Mouse (Mus musculus) heart, adult 8-10 months (tissue): ENCODE data around the gene Isl1. TPM values are rescaled to one million over a fixed set of nuclear protein-coding genes. Genes with fewer than 3 reads are reported as not detected.

Experiments used
- DNase-seq: peaks from one replicate; pipeline ENCODE4 v3.0.0; 2022; ENCODE audit warnings: low spot score
- total RNA-seq, 4 experiments: library from RNA; stranded (reverse); gene quantifications; 2 replicates each; pipeline ENCODE4 v1.2.4; 2022

The Isl1 gene
- under 1 TPM in 1 of 4 experiments, not detected in 3; 0.16 TPM for total RNA-seq

- DNase-seq = peak; percentile 3
These were observed at the start of gene Isl1 for GRCm38 (mm10) chr13:116309584-116310462. TSS of gene Isl1 (minus strand) at chr13:116309689.

GRCm38 (mm10) chr13:116335763-116336162 lies 26.3 kb upstream of the Isl1 start:
- no peak for DNase-seq

GRCm38 (mm10) chr13:116313636-116314530 lies 4.4 kb upstream of the Isl1 start:
- no peak for DNase-seq

GRCm38 (mm10) chr13:116311871-116312720 lies 2.6 kb upstream of the Isl1 start:
- DNase-seq = no peak

- DNase-seq = no peak
These were observed 1.5 kb upstream of the Isl1 start for GRCm38 (mm10) chr13:116311011-116311410.

GRCm38 (mm10) chr13:116310463-116310765 lies 925 bp upstream of the Isl1 start:
- no peak for DNase-seq

- DNase-seq = no peak
These were observed 431 bp downstream of the Isl1 start for GRCm38 (mm10) chr13:116308933-116309583.

- no peak for DNase-seq
These were observed 1.2 kb downstream of the Isl1 start for GRCm38 (mm10) chr13:116308121-116308932.

- DNase-seq = no peak
These were observed 2.9 kb downstream of the Isl1 start for GRCm38 (mm10) chr13:116306591-116306990.

- DNase-seq = no peak
These were observed 3.8 kb downstream of the Isl1 start for GRCm38 (mm10) chr13:116305721-116306120.

- no peak for DNase-seq
These were observed 4.6 kb downstream of the Isl1 start for GRCm38 (mm10) chr13:116304713-116305470.

- DNase-seq = no peak
These were observed 5.7 kb downstream of the Isl1 start for GRCm38 (mm10) chr13:116303766-116304165.

GRCm38 (mm10) chr13:116302861-116303260 lies 6.6 kb downstream of the Isl1 start:
- no peak for DNase-seq

GRCm38 (mm10) chr13:116301706-116302105 lies 7.8 kb downstream of the Isl1 start:
- DNase-seq = no peak

GRCm38 (mm10) chr13:116299241-116299640 lies 10.2 kb downstream of the Isl1 start:
- no peak for DNase-seq

GRCm38 (mm10) chr13:116298641-116299170 lies 10.8 kb downstream of the Isl1 start:
- DNase-seq = no peak

- DNase-seq = no peak
These were observed 11.5 kb downstream of the Isl1 start for GRCm38 (mm10) chr13:116298001-116298400.

GRCm38 (mm10) chr13:116297048-116297811 lies 12.3 kb downstream of the Isl1 start:
- DNase-seq = no peak
